In the genomic region with DNA sequence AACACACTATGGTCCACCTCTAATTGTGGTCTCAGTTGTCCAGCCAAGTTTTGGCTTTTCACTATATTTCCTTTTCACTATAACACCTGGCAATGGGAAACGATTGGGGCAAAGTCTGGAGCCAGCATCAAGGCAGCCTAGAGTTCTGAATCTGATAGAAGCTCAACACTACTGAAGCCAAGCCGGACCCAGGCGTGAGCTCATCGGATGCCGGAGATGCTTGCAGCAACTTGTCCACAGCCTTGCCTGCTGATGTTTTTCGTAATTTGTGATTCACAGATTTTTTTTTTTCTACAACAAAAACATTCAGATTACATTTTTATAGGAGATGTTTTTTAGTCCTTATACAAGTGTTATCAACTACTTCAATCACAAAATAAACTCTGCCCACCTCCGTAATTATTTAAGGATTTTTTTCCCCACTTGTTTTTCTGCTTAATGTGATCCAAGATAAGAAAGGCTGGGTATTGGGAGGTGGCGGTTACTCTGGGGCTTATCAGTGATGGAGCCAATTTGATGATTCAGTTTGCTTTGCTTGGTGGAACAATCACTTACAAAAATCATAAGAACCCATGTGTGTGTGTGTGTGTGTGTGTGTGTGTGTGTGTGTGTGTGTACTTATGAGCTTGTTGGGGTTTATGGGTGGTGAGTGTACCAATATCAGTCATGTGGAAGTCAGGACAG, we compare ENCODE assay signal across 25 mouse cellular contexts.
"Had no signal": no experiment of that assay in that cellular context is flagged by ENCODE, and none has a peak within 500 bp of the region (broad histone marks: within the 10 kb centered on the region; RNA-seq: fewer than 3 reads in every experiment).

No protein-coding gene starts in this region.

- ATAC-seq: hindbrain, embryonic 16.5 days; inflammation-experienced regulatory T-cells, adult 6 months; intestine, embryonic 15.5 days; intestine, postnatal 0 days had no signal

- H3K4me2 ChIP-seq: heart, embryonic 12.5 days; hindbrain, embryonic 12.5 days; hindbrain, embryonic 14.5 days; intestine, embryonic 15.5 days; limb, embryonic 13.5 days; limb, embryonic 15.5 days had no signal

- DNase-seq: gastrocnemius, adult 2 months; gastrocnemius, postnatal 10 days; gastrocnemius, postnatal 25 days; heart, adult 18-20 months; heart, postnatal 10 days; heart, postnatal 4 days; kidney, adult 18-20 months; kidney, adult 8-10 months; kidney, postnatal 14 days; kidney, postnatal 36 days; layer of hippocampus, adult 9-11 months; layer of hippocampus, postnatal 36 days; left cerebral cortex, postnatal 4 days had no signal

- H3K27ac ChIP-seq: gastrocnemius, adult 2 months; heart, embryonic 10.5 days; hindbrain, embryonic 10.5 days; hindbrain, embryonic 12.5 days; hindbrain, embryonic 14.5 days; intestine, embryonic 15.5 days; kidney, postnatal 0 days; limb, embryonic 13.5 days; limb, embryonic 15.5 days had no signal

- H3K9me3 ChIP-seq: heart, embryonic 10.5 days; heart, embryonic 12.5 days; hindbrain, embryonic 10.5 days; hindbrain, embryonic 12.5 days; intestine, embryonic 15.5 days; limb, embryonic 13.5 days; limb, embryonic 15.5 days had no signal

- H3K27me3 ChIP-seq: heart, embryonic 12.5 days; hindbrain, embryonic 12.5 days; intestine, embryonic 15.5 days; limb, embryonic 15.5 days had no signal

- H3K9ac ChIP-seq: heart, embryonic 12.5 days; hindbrain, embryonic 12.5 days; hindbrain, embryonic 14.5 days; intestine, embryonic 15.5 days; limb, embryonic 13.5 days; limb, embryonic 15.5 days had no signal

- H3K4me3 ChIP-seq: gastrocnemius, adult 2 months; heart, embryonic 10.5 days; heart, embryonic 12.5 days; hindbrain, embryonic 10.5 days; hindbrain, embryonic 12.5 days; intestine, embryonic 15.5 days; limb, embryonic 13.5 days; limb, embryonic 15.5 days had no signal

- H3K4me1 ChIP-seq: hindbrain, embryonic 12.5 days; intestine, embryonic 15.5 days; limb, embryonic 15.5 days had no signal

- H3K36me3 ChIP-seq: heart, embryonic 10.5 days; heart, embryonic 12.5 days; hindbrain, embryonic 10.5 days; hindbrain, embryonic 12.5 days; intestine, embryonic 15.5 days; limb, embryonic 13.5 days; limb, embryonic 15.5 days had no signal
